Mouse (Mus musculus) cortical plate, adult 2 months (tissue): ENCODE measurements around the gene Slc12a5. TPM values are rescaled to one million over a fixed set of nuclear protein-coding genes. Genes with fewer than 3 reads are reported as not detected.

ENCODE experiments used
- H3K27ac ChIP-seq: fragments of 200-500 bp; 2 replicates; pipeline ENCODE4 v1.5.1; 2012; ENCODE audit warnings: low read length, control low read depth, inconsistent platforms; ENCODE audit not compliant: insufficient read depth
- H3K4me1 ChIP-seq: fragments of 200-500 bp; 2 replicates; pipeline ENCODE4 v1.6.1; 2011; ENCODE audit warnings: low read length; ENCODE audit not compliant: control insufficient read depth, insufficient read depth
- H3K4me3 ChIP-seq: fragments of 200-500 bp; 2 replicates; pipeline ENCODE4 v1.5.1; 2011; ENCODE audit warnings: mild to moderate bottlenecking, low read length, control low read depth; ENCODE audit not compliant: insufficient read depth
- CTCF ChIP-seq: fragments of 200-500 bp; IDR thresholded peaks from 2 replicates; pipeline ENCODE4 v1.5.1; 2011; ENCODE audit warnings: mild to moderate bottlenecking, control low read depth, low read length; ENCODE audit not compliant: insufficient read depth; ENCODE audit errors: extremely low read depth
- POLR2A ChIP-seq: fragments of 200-500 bp; IDR thresholded peaks from 2 replicates; pipeline ENCODE4 v1.6.1; 2011; ENCODE audit warnings: mild to moderate bottlenecking, low read length, control low read depth; ENCODE audit not compliant: insufficient read depth; ENCODE audit errors: extremely low read depth
- polyA plus RNA-seq: library from polyadenylated mRNA; depleted of rRNA; stranded (reverse); fragments of >200 nt; gene quantifications from 2 replicates; pipeline ENCODE4 v1.2.3, GENCODE M21; 2012

Gene Slc12a5
- polyA plus RNA-seq, 1 experiment, result 396 TPM

DNA sequence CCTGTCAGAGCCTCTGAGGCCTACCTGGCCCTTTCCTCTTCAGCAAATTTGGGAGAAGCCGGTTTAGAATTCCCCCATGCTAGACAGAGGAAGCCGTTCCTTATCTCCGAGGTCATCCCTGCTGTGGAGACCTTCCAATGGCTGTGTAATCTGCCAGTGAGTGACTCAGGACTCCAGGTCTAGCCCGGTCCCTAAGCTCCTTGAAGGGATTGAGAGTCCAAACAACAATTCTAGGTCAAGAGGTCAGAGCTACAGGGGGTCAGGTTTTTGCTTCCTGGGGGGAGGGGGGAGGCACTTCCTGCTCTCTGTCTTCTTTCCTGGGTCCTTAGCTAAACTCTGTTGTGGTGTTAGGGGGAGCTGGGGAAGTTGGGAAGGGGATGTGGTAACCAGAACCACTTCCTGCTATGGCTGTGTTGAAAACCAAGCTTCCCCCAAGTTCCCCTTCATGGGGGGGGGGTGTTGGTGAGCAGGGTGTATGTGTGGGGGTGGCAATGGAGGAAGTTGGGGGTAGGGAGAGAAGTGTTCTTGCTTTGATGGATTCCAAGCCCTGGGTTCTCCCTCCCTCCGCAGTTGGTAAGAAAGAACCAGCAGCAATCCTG is 17.8 kb upstream of the Slc12a5 start:
- H3K4me3 ChIP-seq, result no peak overlapping the region
- H3K27ac ChIP-seq, result no peak overlapping the region
- TF ChIP-seq CTCF (no peak), POLR2A (no peak)
- H3K4me1 ChIP-seq, result peaks cover 4% of the 10 kb centered on the region; the same call in 1 of the 2 replicates

DNA sequence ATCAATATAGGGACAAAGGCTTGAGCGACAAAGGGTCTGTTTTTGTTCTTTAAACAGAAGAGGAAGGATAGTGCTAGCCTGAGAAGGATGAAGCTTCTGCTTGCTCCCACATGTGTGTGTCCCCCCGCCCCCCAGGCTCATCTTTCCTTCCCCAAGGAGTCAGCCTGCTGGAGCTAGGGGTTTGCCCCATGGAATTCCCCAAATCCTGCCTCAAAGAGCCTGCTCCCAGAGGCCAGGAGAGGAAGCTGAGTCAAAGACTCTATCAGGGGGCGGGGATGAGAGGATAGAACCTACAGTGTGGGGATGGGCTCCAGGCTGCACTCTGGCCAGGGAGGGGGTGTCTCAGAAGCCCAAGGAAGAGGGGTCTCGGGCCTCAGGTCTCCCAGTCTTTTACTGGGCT is 13.1 kb upstream of the Slc12a5 start:
- no peaks in the 10 kb centered on the region for H3K4me1 ChIP-seq
- no peak for TF ChIP-seq POLR2A
- no peak for TF ChIP-seq CTCF
- no peak overlapping the region for H3K4me3 ChIP-seq
- H3K27ac ChIP-seq, result no peak overlapping the region

DNA sequence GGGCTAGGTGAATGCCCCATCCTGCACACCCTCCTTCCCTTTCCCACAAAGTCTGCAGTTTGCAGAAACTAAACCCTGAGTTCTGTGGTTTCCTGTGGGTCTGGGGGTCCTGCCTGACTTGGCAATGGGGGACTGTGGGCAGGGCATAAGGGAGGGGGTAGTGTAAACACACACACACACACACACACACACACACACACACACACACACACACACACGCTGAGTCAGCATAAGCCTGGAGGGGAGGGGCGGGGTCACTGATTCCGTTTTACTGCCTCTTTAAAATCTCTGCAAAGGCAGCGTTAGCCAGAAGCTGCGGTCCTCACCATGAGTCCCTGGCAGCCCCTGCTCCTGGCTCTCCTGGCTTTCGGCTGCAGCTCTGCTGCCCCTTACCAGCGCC is 12.7 kb upstream of the Slc12a5 start:
- TF ChIP-seq POLR2A (no peak), CTCF (no peak)
- no peak overlapping the region for H3K4me3 ChIP-seq
- H3K4me1 ChIP-seq, result no peaks in the 10 kb centered on the region
- no peak overlapping the region for H3K27ac ChIP-seq

DNA sequence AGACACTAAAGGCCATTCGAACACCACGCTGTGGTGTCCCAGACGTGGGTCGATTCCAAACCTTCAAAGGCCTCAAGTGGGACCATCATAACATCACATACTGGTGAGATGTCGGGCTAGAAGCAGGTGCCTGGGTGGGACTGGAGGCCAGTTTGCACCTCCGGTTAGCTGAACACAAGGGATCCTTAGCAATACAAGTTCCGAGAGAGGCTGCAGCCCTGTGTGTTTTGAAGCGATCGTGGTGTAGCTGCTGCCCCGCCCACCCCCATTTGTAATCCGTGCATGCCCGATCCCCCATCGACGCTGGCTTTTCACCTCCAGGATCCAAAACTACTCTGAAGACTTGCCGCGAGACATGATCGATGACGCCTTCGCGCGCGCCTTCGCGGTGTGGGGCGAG is 11.6 kb upstream of the Slc12a5 start:
- Histone ChIP-seq H3K4me1 (no peaks in the 10 kb centered on the region), H3K27ac (no peak overlapping the region), H3K4me3 (no peak overlapping the region)
- TF ChIP-seq POLR2A, result no peak
- TF ChIP-seq CTCF, result no peak

DNA sequence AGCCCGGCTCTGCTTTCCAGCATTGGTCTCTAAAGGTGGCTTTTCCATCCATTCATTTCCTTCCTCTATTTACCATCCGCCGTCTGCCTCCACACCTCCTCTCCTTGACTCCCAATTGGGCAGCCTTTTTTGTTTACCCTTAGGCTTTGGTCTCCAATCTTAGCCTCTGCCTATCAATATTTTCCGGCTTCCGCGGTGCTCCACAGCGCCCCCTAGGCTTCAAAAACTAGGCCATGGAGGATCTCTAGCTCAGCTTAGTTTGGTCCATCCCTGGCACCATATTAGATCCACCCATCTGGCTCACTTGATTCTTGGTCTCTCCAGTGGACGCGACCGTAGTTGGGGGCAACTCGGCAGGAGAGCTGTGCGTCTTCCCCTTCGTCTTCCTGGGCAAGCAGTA is 10.1 kb upstream of the Slc12a5 start:
- TF ChIP-seq POLR2A (no peak), CTCF (peak; percentile 29; the same call in 1 of the 2 replicates)
- Histone ChIP-seq H3K4me3 (no peak overlapping the region), H3K4me1 (no peaks in the 10 kb centered on the region), H3K27ac (no peak overlapping the region)

DNA sequence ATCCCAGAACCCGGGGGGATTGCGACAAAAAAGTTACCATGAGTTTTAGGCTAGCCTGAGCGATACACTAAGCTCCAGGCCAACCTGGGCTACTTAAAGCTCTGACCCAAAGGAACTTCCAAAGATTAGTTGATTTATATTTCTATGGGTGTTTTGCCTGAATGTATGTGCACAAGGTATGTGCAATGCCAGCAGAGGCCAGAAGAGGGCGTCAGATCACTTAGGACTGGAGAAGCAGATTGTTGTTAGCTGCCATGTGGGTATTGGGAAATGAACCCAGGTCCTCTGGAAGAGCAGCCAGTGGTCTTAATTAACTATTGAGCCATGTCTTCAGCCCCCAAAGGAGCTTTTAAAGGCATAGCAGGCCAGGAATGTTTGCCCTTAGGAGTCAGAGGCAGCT is 8.9 kb upstream of the Slc12a5 start:
- Histone ChIP-seq H3K27ac (no peak overlapping the region), H3K4me3 (no peak overlapping the region), H3K4me1 (no peaks in the 10 kb centered on the region)
- TF ChIP-seq POLR2A (no peak), CTCF (no peak)

GRCm38 (mm10) chr2:164952448-164952847 is 8.2 kb upstream of the Slc12a5 start:
- TF ChIP-seq CTCF (no peak), POLR2A (no peak)
- Histone ChIP-seq H3K4me3 (no peak overlapping the region), H3K4me1 (no peaks in the 10 kb centered on the region), H3K27ac (no peak overlapping the region)

DNA sequence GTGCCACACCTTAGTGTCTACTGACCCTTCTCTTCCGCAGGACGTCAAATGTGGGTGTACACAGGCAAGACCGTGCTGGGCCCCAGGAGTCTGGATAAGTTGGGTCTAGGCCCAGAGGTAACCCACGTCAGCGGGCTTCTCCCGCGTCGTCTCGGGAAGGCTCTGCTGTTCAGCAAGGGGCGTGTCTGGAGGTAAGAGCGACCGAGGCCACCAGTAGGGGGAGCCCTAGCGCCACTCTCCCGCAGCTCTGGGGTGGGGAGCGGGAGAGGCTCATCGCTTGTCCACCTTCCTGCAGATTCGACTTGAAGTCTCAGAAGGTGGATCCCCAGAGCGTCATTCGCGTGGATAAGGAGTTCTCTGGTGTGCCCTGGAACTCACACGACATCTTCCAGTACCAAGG is 7.4 kb upstream of the Slc12a5 start:
- TF ChIP-seq POLR2A (no peak), CTCF (peak; percentile 74)
- Histone ChIP-seq H3K27ac (no peak overlapping the region), H3K4me1 (no peaks in the 10 kb centered on the region), H3K4me3 (no peak overlapping the region)

DNA sequence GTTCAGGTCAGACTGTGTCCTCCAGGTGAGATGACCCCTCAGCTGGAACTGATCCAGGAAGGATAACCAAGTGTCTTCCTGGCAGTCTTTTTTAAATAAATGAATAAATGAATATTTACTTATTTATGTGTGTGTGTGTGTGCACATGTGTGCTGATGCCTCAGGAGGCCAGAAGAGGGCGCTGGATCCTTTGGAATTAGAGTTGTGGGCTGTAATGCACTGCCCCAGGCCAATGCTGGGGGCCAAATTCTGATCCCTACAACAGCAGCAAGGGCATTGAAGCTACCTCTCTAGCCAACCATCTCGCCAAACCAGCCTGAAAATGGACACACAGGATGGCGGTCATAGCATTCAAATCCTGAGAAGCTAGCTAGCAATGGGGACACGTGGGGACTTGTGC is 4.9 kb upstream of the Slc12a5 start:
- Histone ChIP-seq H3K27ac (no peak overlapping the region), H3K4me3 (no peak overlapping the region)

DNA sequence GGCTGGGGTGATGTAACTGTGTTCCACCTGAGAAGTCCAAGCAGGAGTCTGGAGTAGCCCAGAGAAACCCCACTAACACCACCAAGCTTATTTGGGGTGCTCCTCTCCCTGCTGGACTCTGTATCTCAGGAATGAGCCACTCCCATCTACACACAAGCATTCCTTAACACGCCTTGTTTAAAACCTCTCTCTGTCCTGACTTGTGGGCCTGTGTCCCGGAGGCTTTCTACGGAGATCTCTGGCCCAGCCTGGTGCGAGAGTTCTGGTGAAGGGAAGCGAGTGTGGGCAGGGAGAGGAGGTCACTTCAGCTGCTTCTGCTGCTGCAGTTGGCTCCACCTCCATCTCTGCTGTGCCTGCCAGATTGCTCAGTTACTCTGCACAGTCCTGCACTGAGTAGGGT is 4.4 kb upstream of the Slc12a5 start:
- TF ChIP-seq CTCF, result no peak
- no peak for TF ChIP-seq POLR2A
- Histone ChIP-seq H3K27ac (no peak overlapping the region), H3K4me1 (no peaks in the 10 kb centered on the region; the same call in 1 of the 2 replicates), H3K4me3 (no peak overlapping the region)

More for the DNA sequence above, 4.9 kb upstream of the Slc12a5 start:
- TF ChIP-seq POLR2A, result no peak
- TF ChIP-seq CTCF, result no peak
- H3K4me1 ChIP-seq, result no peaks in the 10 kb centered on the region; the same call in 1 of the 2 replicates
